Mouse (Mus musculus): ENCODE measurements at regions not wholly inside any gene's neighbourhood (a gene's known extent, or its start where the extent isn't known, plus 50 kb on each side); places are given as distances from the start of the nearest gene placed in this dataset.
"Not testable (repeated sequence)": the region's sequence is repeated elsewhere in the genome, so short reads cannot be mapped to it uniquely, and the experiment has no call there.

- DNase-seq: peak; percentile 89
Observed at GRCm38 (mm10) chr1:88752332-88752731, 50.3 kb upstream of the Arl4c start.

- DNase-seq: peak; percentile 55
Observed at GRCm38 (mm10) chr1:88756658-88757057, 54.6 kb upstream of the Arl4c start.

GRCm38 (mm10) chr1:88757162-88757561, 55.1 kb upstream of the Arl4c start:
- peak; percentile 25 for DNase-seq

GRCm38 (mm10) chr1:88757746-88758145, 55.7 kb upstream of the Arl4c start:
- peak; percentile 51 for DNase-seq

GRCm38 (mm10) chr1:88760643-88761042, 58.6 kb upstream of the Arl4c start:
- peak; percentile 34 for DNase-seq

GRCm38 (mm10) chr1:88761121-88761520, 59.1 kb upstream of the Arl4c start:
- no peak for DNase-seq

GRCm38 (mm10) chr1:88763725-88764364, 61.8 kb upstream of the Arl4c start:
- no peak for DNase-seq

GRCm38 (mm10) chr1:88764478-88764877, 62.5 kb upstream of the Arl4c start:
- DNase-seq: no peak

- DNase-seq: no peak
Observed at GRCm38 (mm10) chr1:88777009-88777408, 75.0 kb upstream of the Arl4c start.

- DNase-seq: no peak
Observed at GRCm38 (mm10) chr1:88780262-88780661, 78.2 kb upstream of the Arl4c start.

- DNase-seq: no peak
Observed at GRCm38 (mm10) chr1:88783083-88783482, 81.1 kb upstream of the Arl4c start.

- no peak for DNase-seq
Observed at GRCm38 (mm10) chr1:88784866-88785620, 83.0 kb upstream of the Arl4c start.

- DNase-seq: no peak
Observed at GRCm38 (mm10) chr1:88786066-88786465, 84.0 kb upstream of the Arl4c start.

- no peak for DNase-seq
Observed at GRCm38 (mm10) chr1:88790674-88791073, 88.7 kb upstream of the Arl4c start.

GRCm38 (mm10) chr1:88794926-88795325, 92.9 kb upstream of the Arl4c start:
- no peak for DNase-seq

GRCm38 (mm10) chr1:88798473-88798872, 96.5 kb upstream of the Arl4c start:
- DNase-seq: no peak

GRCm38 (mm10) chr1:88798874-88799273, 96.9 kb upstream of the Arl4c start:
- DNase-seq: no peak

GRCm38 (mm10) chr1:88799343-88799742, 97.3 kb upstream of the Arl4c start:
- DNase-seq: peak; percentile 49

- DNase-seq: peak; percentile 19
Observed at GRCm38 (mm10) chr1:88799789-88800188, 97.8 kb upstream of the Arl4c start.

- DNase-seq: peak; percentile 13
Observed at GRCm38 (mm10) chr1:88800411-88800810, 98.4 kb upstream of the Arl4c start.

GRCm38 (mm10) chr1:88801151-88801550, 99.1 kb upstream of the Arl4c start:
- DNase-seq: not testable (repeated sequence)

- peak; percentile 13 for DNase-seq
Observed at GRCm38 (mm10) chr1:88806960-88807359, 104.9 kb upstream of the Arl4c start.

- DNase-seq: no peak
Observed at GRCm38 (mm10) chr1:88807901-88808300, 105.9 kb upstream of the Arl4c start.

GRCm38 (mm10) chr1:88808508-88808907, 106.5 kb upstream of the Arl4c start:
- no peak for DNase-seq

GRCm38 (mm10) chr1:88809756-88810155, 107.7 kb upstream of the Arl4c start:
- peak; percentile 51 for DNase-seq
